Mouse (Mus musculus): ENCODE data around the gene Eaf1. TPM values are rescaled to one million over a fixed set of nuclear protein-coding genes. Genes with fewer than 3 reads are reported as not detected.

The Eaf1 gene
- polyA plus RNA-seq, 1 experiment from 2014 or later = 11.4 TPM

DNA sequence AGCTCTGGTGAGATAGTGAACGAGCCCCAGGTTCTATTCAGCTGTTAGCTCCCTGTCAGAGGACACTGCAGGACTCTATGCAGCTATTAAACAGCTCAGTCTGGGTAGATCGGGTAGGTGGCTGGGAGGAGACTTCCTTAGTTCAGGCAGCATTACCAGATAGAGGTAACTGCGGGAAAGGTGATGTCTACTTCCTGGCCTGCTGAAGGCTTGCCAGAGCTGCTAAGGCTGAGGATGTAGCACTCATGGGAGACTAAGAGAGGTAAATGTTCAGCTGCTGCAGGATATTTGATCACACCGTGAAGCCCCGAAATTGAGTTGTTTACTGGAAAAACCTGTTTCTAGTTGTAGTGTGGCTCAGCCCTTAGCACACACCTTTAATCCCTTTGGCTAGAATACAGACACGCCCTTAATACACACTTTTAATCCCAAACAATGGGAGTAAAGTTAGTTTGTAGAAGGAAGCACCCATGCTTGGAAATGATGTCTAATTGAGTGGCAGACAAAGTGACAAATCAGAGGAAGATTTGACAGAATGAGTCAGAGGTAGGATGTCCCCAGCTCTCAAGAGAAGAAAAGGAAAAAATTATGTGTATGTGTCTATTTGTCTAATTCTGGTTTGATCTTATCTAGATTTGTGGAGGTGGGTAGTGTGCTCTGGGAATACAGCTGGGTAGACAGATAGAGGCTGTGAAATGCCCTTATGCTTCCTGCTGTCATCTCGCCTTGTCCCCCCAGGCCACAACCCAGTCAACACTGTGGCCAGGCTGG is 31.0 kb downstream of the Eaf1 start:
- WGBS = 84% methylated on average over 7 of the region's 7 CpGs

DNA sequence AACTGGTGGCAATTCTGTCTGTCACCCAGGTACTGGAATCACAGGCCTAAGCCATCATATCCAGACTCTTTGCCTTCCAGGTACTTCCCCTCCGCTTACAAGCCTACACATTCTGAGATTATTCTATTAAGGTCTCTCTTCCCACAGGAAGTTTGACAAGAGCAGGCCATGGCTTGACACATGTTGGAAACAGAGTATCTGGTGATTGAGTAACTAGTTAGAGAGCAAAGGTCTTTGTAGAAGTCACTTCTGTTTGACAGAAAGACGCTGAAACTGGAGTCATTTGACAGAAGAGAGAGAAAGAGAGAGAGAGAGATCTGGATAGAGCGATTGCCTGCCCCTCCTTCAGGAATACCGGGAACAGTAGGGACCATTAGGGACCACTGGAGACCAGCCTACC is 36.6 kb downstream of the Eaf1 start:
- Histone ChIP-seq H3K27me3 (replicated peaks; ENCODE audit: control insufficient read depth, insufficient read depth, low read length) (no peaks in the 10 kb centered on the region), H3K4me2 (ENCODE audit: low read length) (no peak overlapping the region), H3K9ac (replicated peaks; ENCODE audit: low read depth, low read length) (no peak overlapping the region), H3K9me3 (ENCODE audit: control insufficient read depth, low read length) (no peaks in the 10 kb centered on the region), H3K36me3 (ENCODE audit: control insufficient read depth, insufficient read depth) (no peaks in the 10 kb centered on the region), H3K27ac (ENCODE audit: low read length) (no peak overlapping the region), H3K4me1 (replicated peaks; ENCODE audit: control insufficient read depth, insufficient read depth, low read length) (no peaks in the 10 kb centered on the region), H3K4me3 (replicated peaks; ENCODE audit: low read length) (no peak overlapping the region)
- no peak for ATAC-seq
- WGBS = 89% methylated on average over 4 of the region's 4 CpGs

More for the DNA sequence above, 31.0 kb downstream of the Eaf1 start:
- Histone ChIP-seq H3K9me3 (ENCODE audit: control insufficient read depth, low read length) (no peaks in the 10 kb centered on the region), H3K4me1 (replicated peaks; ENCODE audit: control insufficient read depth, insufficient read depth, low read length) (no peaks in the 10 kb centered on the region), H3K27me3 (replicated peaks; ENCODE audit: control insufficient read depth, insufficient read depth, low read length) (no peaks in the 10 kb centered on the region), H3K4me2 (ENCODE audit: low read length) (no peak overlapping the region), H3K4me3 (replicated peaks; ENCODE audit: low read length) (no peak overlapping the region), H3K36me3 (ENCODE audit: control insufficient read depth, insufficient read depth) (no peaks in the 10 kb centered on the region), H3K27ac (ENCODE audit: low read length) (no peak overlapping the region), H3K9ac (replicated peaks; ENCODE audit: low read depth, low read length) (no peak overlapping the region)
- no peak for ATAC-seq

DNA sequence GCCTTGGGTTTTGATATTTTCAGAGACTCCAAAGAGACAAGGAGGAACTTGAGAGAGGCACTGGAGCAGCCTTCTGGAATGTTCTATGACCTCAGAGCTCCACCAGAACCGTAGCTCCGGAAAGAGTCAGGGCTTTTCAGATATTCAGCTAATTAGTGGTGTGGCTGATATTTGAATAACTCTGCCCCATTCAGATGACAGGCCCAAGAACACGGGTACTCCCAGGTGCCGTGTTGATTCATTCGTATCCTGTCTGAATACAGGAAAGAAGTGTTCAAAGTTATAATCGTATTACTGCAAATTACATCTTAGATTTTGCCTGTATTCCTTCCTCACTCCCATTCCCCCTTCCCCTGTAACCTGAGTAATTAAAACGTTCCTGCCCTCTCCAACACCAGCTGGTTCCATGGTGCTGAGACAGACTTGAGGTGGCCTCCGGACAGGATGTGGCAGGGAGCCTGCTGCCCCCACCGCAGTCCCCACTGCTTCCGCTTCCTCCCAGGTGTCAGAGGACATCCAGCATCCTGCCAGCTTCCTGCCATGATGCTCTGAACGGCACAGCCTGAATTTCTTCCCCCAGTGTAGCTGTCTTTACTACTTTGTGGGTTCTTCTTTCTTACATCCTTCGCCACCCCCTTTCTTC is 37.4 kb downstream of the Eaf1 start:
- 70% methylated on average over 12 of the region's 12 CpGs for WGBS
- Histone ChIP-seq H3K4me1 (replicated peaks; ENCODE audit: control insufficient read depth, insufficient read depth, low read length) (no peaks in the 10 kb centered on the region), H3K36me3 (ENCODE audit: control insufficient read depth, insufficient read depth) (no peaks in the 10 kb centered on the region), H3K9ac (replicated peaks; ENCODE audit: low read depth, low read length) (no peak overlapping the region), H3K27ac (ENCODE audit: low read length) (no peak overlapping the region), H3K9me3 (ENCODE audit: control insufficient read depth, low read length) (no peaks in the 10 kb centered on the region), H3K4me3 (replicated peaks; ENCODE audit: low read length) (no peak overlapping the region), H3K4me2 (ENCODE audit: low read length) (no peak overlapping the region), H3K27me3 (replicated peaks; ENCODE audit: control insufficient read depth, insufficient read depth, low read length) (no peaks in the 10 kb centered on the region)
- no peak for ATAC-seq

DNA sequence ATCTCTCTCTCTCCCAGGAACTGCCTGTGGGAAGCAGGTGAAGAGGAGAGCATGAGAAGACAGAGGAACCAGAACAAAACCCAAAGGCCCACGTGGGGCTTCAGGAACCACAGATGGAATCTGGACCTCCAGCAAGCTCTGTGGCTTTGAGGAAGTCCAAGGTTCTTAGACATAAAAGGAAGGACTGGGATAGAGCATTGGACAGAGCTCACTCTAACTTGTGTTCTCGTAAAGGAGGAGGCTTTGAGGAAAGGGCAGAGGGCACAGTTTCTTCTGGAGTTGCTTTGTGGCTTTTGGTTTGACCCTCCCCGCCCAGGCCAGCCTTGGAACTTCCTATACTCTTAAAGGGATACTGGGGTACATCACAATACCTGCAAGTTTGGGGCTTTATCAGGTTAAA is 38.5 kb downstream of the Eaf1 start:
- Histone ChIP-seq H3K27ac (ENCODE audit: low read length) (no peak overlapping the region), H3K9ac (replicated peaks; ENCODE audit: low read depth, low read length) (no peak overlapping the region), H3K4me3 (replicated peaks; ENCODE audit: low read length) (no peak overlapping the region), H3K36me3 (ENCODE audit: control insufficient read depth, insufficient read depth) (no peaks in the 10 kb centered on the region), H3K9me3 (ENCODE audit: control insufficient read depth, low read length) (no peaks in the 10 kb centered on the region), H3K4me2 (ENCODE audit: low read length) (no peak overlapping the region), H3K4me1 (replicated peaks; ENCODE audit: control insufficient read depth, insufficient read depth, low read length) (no peaks in the 10 kb centered on the region), H3K27me3 (replicated peaks; ENCODE audit: control insufficient read depth, insufficient read depth, low read length) (no peaks in the 10 kb centered on the region)
- 70% methylated on average over 3 of the region's 3 CpGs for WGBS
- no peak for ATAC-seq

DNA sequence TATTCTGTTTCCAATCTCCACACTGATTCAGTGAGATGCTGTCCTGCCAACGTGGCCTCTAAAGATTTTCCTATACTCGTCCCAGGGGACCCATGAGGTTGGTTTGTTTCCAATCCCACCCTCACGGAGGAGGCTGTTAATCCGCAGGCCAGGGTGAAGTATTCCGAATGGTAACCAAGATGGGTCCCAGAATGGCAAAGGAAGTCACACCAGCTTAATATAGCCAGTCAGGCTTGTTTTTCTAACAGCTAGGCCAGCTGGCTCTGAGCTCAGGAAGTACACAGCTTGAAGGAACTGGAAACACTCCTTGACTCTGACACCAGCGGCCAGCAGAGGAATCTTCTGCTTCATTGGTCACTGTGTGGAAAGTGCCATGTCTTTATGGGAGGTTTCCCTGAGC is 43.1 kb downstream of the Eaf1 start:
- Histone ChIP-seq H3K4me1 (replicated peaks; ENCODE audit: control insufficient read depth, insufficient read depth, low read length) (no peaks in the 10 kb centered on the region), H3K4me2 (ENCODE audit: low read length) (no peak overlapping the region), H3K36me3 (ENCODE audit: control insufficient read depth, insufficient read depth) (no peaks in the 10 kb centered on the region), H3K9me3 (ENCODE audit: control insufficient read depth, low read length) (no peaks in the 10 kb centered on the region), H3K4me3 (replicated peaks; ENCODE audit: low read length) (no peak overlapping the region), H3K27me3 (replicated peaks; ENCODE audit: control insufficient read depth, insufficient read depth, low read length) (no peaks in the 10 kb centered on the region), H3K9ac (replicated peaks; ENCODE audit: low read depth, low read length) (no peak overlapping the region), H3K27ac (ENCODE audit: low read length) (no peak overlapping the region)
- WGBS = 73% methylated on average over 6 of the region's 6 CpGs
- ATAC-seq = no peak

DNA sequence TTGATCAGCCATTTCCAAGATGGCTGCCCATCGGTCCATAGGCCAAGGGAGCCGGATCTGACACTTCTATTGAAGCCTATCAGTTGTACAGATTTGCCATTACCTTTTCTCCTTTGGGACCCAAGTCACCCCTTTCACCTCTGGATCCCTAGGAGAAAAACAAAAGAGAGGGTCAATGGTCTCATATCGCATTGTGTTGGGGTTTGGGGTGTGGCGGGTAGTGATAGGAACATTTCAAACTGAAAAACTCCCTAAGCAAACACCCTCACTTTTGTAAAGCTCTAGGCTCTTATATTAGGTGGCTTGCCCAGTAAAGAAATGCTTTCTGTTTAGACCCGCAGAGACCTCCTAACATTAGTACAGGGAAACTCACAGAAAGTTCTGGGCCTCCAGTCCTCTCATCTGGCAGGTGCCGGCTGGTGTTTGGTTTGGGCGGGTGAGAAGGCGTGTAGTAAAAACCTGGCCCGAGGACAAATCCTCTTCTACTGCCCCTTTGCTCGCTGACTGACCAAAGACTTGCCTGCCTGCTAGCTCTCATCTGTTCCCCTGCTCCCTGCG is 49.8 kb downstream of the Eaf1 start:
- Histone ChIP-seq H3K36me3 (ENCODE audit: control insufficient read depth, insufficient read depth) (no peaks in the 10 kb centered on the region), H3K27ac (ENCODE audit: low read length) (no peak overlapping the region), H3K4me3 (replicated peaks; ENCODE audit: low read length) (no peak overlapping the region), H3K9ac (replicated peaks; ENCODE audit: low read depth, low read length) (no peak overlapping the region), H3K27me3 (replicated peaks; ENCODE audit: control insufficient read depth, insufficient read depth, low read length) (no peaks in the 10 kb centered on the region), H3K4me2 (ENCODE audit: low read length) (no peak overlapping the region), H3K4me1 (replicated peaks; ENCODE audit: control insufficient read depth, insufficient read depth, low read length) (no peaks in the 10 kb centered on the region), H3K9me3 (ENCODE audit: control insufficient read depth, low read length) (no peaks in the 10 kb centered on the region)
- 88% methylated on average over 11 of the region's 11 CpGs for WGBS
- no peak for ATAC-seq

DNA sequence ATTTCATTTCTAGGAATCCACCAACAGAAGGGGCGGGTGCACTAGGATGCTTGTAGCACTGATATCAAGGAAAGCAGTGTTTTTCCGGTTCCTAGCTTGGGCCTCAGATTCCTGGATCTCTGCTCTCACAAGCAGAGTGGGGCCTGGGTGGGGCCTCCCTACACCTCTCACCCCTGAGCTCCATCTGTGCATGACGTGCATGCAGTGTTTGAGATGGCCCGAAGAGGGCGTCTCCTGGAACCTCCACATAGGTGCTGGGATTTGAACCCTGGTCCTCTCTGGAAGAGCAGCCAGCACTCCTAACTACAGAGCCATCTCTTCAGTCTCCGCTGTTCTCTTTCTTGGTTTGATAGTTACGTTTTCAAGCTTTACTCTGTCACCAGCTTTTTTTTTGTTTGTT is 60.8 kb downstream of the Eaf1 start:
- Histone ChIP-seq H3K4me2 (ENCODE audit: low read length) (no peak overlapping the region), H3K4me1 (replicated peaks; ENCODE audit: control insufficient read depth, insufficient read depth, low read length) (no peaks in the 10 kb centered on the region), H3K27ac (ENCODE audit: low read length) (no peak overlapping the region), H3K36me3 (ENCODE audit: control insufficient read depth, insufficient read depth) (no peaks in the 10 kb centered on the region), H3K27me3 (replicated peaks; ENCODE audit: control insufficient read depth, insufficient read depth, low read length) (no peaks in the 10 kb centered on the region), H3K9ac (replicated peaks; ENCODE audit: low read depth, low read length) (no peak overlapping the region), H3K9me3 (ENCODE audit: control insufficient read depth, low read length) (no peaks in the 10 kb centered on the region), H3K4me3 (replicated peaks; ENCODE audit: low read length) (no peak overlapping the region)
- no peak for ATAC-seq
- 93% methylated on average over 7 of the region's 7 CpGs for WGBS

DNA sequence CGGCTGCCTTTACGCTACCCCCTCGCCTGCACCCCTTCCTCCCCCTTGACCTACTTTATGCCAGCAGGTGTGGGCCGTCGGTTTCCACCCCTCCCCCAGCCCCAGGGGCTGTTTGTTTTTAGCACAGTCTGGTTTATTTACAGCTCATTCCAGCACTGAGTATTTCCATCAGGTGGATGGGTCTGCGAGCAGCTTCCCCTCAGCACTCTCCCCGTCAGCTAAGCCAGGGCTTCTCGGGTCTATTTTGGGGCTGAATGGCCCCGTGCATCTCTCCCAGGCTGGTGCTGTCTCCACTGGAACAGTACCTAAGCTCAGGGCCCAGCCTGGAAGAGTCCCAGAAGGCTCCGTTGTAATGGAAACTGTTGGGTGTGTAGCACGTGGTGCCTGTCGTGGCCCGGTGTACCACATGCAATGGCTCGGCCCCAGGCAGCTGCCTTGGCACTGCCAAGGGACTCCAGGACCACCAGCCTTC is 61.8 kb downstream of the Eaf1 start:
- H3K9ac ChIP-seq (replicated peaks; ENCODE audit: low read depth, low read length) = no peak overlapping the region
- no peaks in the 10 kb centered on the region for H3K36me3 ChIP-seq (ENCODE audit: control insufficient read depth, insufficient read depth)
- H3K9me3 ChIP-seq (ENCODE audit: control insufficient read depth, low read length) = no peaks in the 10 kb centered on the region
- H3K27me3 ChIP-seq (replicated peaks; ENCODE audit: control insufficient read depth, insufficient read depth, low read length) = no peaks in the 10 kb centered on the region
- 71% methylated on average over 14 of the region's 14 CpGs for WGBS
- no peak overlapping the region for H3K4me3 ChIP-seq (replicated peaks; ENCODE audit: low read length)
- no peak overlapping the region for H3K4me2 ChIP-seq (ENCODE audit: low read length)
- H3K4me1 ChIP-seq (replicated peaks; ENCODE audit: control insufficient read depth, insufficient read depth, low read length) = no peaks in the 10 kb centered on the region
- no peak for ATAC-seq
- H3K27ac ChIP-seq (ENCODE audit: low read length) = no peak overlapping the region

DNA sequence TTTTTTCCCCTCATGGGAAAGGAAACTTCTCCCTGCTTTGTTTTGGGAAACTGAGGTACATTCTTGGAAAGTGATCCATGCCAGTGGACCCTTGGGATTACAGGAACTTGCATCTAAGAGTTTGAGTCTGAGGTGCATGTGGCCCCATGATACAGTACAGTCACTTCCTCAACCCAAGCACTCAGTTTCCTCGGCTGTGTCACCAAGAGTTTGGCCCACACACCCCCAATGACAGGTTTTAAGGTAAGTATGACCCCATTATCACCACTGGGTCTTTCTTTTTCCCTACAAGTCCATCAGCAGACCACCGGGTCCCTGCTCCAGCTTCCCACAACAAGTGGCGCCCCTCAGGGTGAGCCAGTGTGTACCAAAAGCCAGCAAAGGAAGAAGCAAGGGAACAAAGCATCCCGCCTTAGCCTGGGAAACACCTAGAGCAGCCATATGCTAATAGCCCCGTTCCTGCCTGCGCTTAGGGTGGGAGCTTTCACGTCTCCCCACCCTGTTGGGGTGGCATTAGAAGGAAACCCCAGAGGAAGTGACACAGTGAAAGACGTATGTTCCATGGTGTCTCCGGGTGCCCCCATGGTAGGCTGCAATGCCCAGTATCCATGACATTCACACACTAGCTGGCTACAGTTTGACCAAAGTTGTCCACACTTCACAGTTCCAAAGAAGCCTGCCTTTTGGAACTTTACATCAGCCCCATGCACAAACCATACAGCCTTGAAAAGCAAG is 62.5 kb downstream of the Eaf1 start:
- Histone ChIP-seq H3K4me3 (replicated peaks; ENCODE audit: low read length) (no peak overlapping the region), H3K27me3 (replicated peaks; ENCODE audit: control insufficient read depth, insufficient read depth, low read length) (no peaks in the 10 kb centered on the region), H3K9ac (replicated peaks; ENCODE audit: low read depth, low read length) (no peak overlapping the region), H3K36me3 (ENCODE audit: control insufficient read depth, insufficient read depth) (no peaks in the 10 kb centered on the region), H3K4me1 (replicated peaks; ENCODE audit: control insufficient read depth, insufficient read depth, low read length) (no peaks in the 10 kb centered on the region), H3K4me2 (ENCODE audit: low read length) (no peak overlapping the region), H3K9me3 (ENCODE audit: control insufficient read depth, low read length) (no peaks in the 10 kb centered on the region), H3K27ac (ENCODE audit: low read length) (no peak overlapping the region)
- WGBS = 81% methylated on average over 9 of the region's 9 CpGs
- ATAC-seq = no peak

Measured in forebrain, embryonic 16.5 days (tissue).